Mouse (Mus musculus): ENCODE results near the gene Pir. TPM values are rescaled to one million over a fixed set of nuclear protein-coding genes. Genes with fewer than 3 reads are reported as not detected.

Gene Pir
- total RNA-seq, 1 experiment = 10.5 TPM

GRCm38 (mm10) chrX:164256527-164256926, 12.6 kb upstream of the Pir start:
- in situ Hi-C loops (cut with MboI; ENCODE audit: low sequenced_read_pairs in 2 of 2, unreplicated experiment in 2 of 2) = no loop called here
- Histone ChIP-seq H3K4me3 (ENCODE audit: insufficient read depth in 1 of 2, low read depth in 1 of 2, low read length in 2 of 2, poor library complexity in 1 of 2, severe bottlenecking in 1 of 2) (no peak overlapping the region), H3K27ac (ENCODE audit: insufficient read depth, low read depth, low read length, poor library complexity, severe bottlenecking) (no peak overlapping the region), H3K9me3 (ENCODE audit: control insufficient read depth, insufficient read depth, low read depth, low read length) (no peaks in the 10 kb centered on the region), H3K36me3 (ENCODE audit: control insufficient read depth, insufficient read depth, low read length, poor library complexity, severe bottlenecking) (no peaks in the 10 kb centered on the region), H3K9ac (ENCODE audit: insufficient read depth, low read depth, low read length, poor library complexity, severe bottlenecking) (no peak overlapping the region), H3K4me1 (ENCODE audit: control insufficient read depth in 2 of 2, insufficient read depth in 2 of 2, low read length in 2 of 2, poor library complexity in 1 of 2) (no peaks in the 10 kb centered on the region)
- DNase-seq (ENCODE audit: low read depth, low spot score) = no peak
- TF ChIP-seq CHD2 (IDR thresholded peaks at IDR 0.05; ENCODE audit: low read depth, low read length) = no peak
- TF ChIP-seq MAFK (IDR thresholded peaks at IDR 0.05; ENCODE audit: insufficient read depth, low read depth, low read length) = no peak
- TF ChIP-seq HCFC1 (IDR thresholded peaks at IDR 0.05; ENCODE audit: borderline replicate concordance, insufficient read depth, low read length) = no peak
- TF ChIP-seq ZNF384 (IDR thresholded peaks at IDR 0.05; ENCODE audit: low read depth, low read length) = no peak
- TF ChIP-seq ZC3H11A (IDR thresholded peaks at IDR 0.05; ENCODE audit: borderline replicate concordance, low read depth, low read length) = no peak

GRCm38 (mm10) chrX:164258057-164258456, 11.1 kb upstream of the Pir start, which contains the start of gene Bmx:
Bmx (minus strand) TSS chrX:164258193.
- Histone ChIP-seq H3K9me3 (ENCODE audit: control insufficient read depth, insufficient read depth, low read depth, low read length) (no peaks in the 10 kb centered on the region), H3K4me3 (ENCODE audit: insufficient read depth in 1 of 2, low read depth in 1 of 2, low read length in 2 of 2, poor library complexity in 1 of 2, severe bottlenecking in 1 of 2) (no peak within 1 kb of the TSS), H3K9ac (ENCODE audit: insufficient read depth, low read depth, low read length, poor library complexity, severe bottlenecking) (no peak within 1 kb of the TSS), H3K36me3 (ENCODE audit: control insufficient read depth, insufficient read depth, low read length, poor library complexity, severe bottlenecking) (no peaks in the 10 kb centered on the region), H3K4me1 (ENCODE audit: control insufficient read depth in 2 of 2, insufficient read depth in 2 of 2, low read length in 2 of 2, poor library complexity in 1 of 2) (peaks cover 0 to 3% of the 10 kb centered on the region in 2 experiments; a peak in 1 of 4 replicates), H3K27ac (ENCODE audit: insufficient read depth, low read depth, low read length, poor library complexity, severe bottlenecking) (no peak within 1 kb of the TSS)
- in situ Hi-C loops (cut with MboI; ENCODE audit: low sequenced_read_pairs in 2 of 2, unreplicated experiment in 2 of 2) = no loop called here
- no peak for TF ChIP-seq ZNF384 (IDR thresholded peaks at IDR 0.05; ENCODE audit: low read depth, low read length)
- no peak for TF ChIP-seq CHD2 (IDR thresholded peaks at IDR 0.05; ENCODE audit: low read depth, low read length)
- no peak for TF ChIP-seq MAFK (IDR thresholded peaks at IDR 0.05; ENCODE audit: insufficient read depth, low read depth, low read length)
- TF ChIP-seq ZC3H11A (IDR thresholded peaks at IDR 0.05; ENCODE audit: borderline replicate concordance, low read depth, low read length) = no peak
- TF ChIP-seq HCFC1 (IDR thresholded peaks at IDR 0.05; ENCODE audit: borderline replicate concordance, insufficient read depth, low read length) = no peak
- DNase-seq (ENCODE audit: low read depth, low spot score) = no peak

GRCm38 (mm10) chrX:164258662-164259061, 10.5 kb upstream of the Pir start:
- H3K9ac ChIP-seq (ENCODE audit: insufficient read depth, low read depth, low read length, poor library complexity, severe bottlenecking) = no peak overlapping the region
- DNase-seq (ENCODE audit: low read depth, low spot score) = no peak

GRCm38 (mm10) chrX:164262286-164262685, 6.9 kb upstream of the Pir start:
- in situ Hi-C loops (cut with MboI; ENCODE audit: low sequenced_read_pairs in 2 of 2, unreplicated experiment in 2 of 2) = no loop called here
- peaks cover 0 to 3% of the 10 kb centered on the region in 2 experiments; a peak in 1 of 4 replicates for H3K4me1 ChIP-seq (ENCODE audit: control insufficient read depth in 2 of 2, insufficient read depth in 2 of 2, low read length in 2 of 2, poor library complexity in 1 of 2)

More at GRCm38 (mm10) chrX:164258662-164259061, 10.5 kb upstream of the Pir start:
- in situ Hi-C loops (cut with MboI; ENCODE audit: low sequenced_read_pairs in 2 of 2, unreplicated experiment in 2 of 2) = no loop called here
- Histone ChIP-seq H3K4me1 (ENCODE audit: control insufficient read depth in 2 of 2, insufficient read depth in 2 of 2, low read length in 2 of 2, poor library complexity in 1 of 2) (peaks cover 0 to 3% of the 10 kb centered on the region in 2 experiments; a peak in 1 of 4 replicates), H3K36me3 (ENCODE audit: control insufficient read depth, insufficient read depth, low read length, poor library complexity, severe bottlenecking) (no peaks in the 10 kb centered on the region), H3K4me3 (ENCODE audit: insufficient read depth in 1 of 2, low read depth in 1 of 2, low read length in 2 of 2, poor library complexity in 1 of 2, severe bottlenecking in 1 of 2) (no peak overlapping the region), H3K9me3 (ENCODE audit: control insufficient read depth, insufficient read depth, low read depth, low read length) (no peaks in the 10 kb centered on the region), H3K27ac (ENCODE audit: insufficient read depth, low read depth, low read length, poor library complexity, severe bottlenecking) (no peak overlapping the region)
- TF ChIP-seq HCFC1 (IDR thresholded peaks at IDR 0.05; ENCODE audit: borderline replicate concordance, insufficient read depth, low read length) (no peak), ZNF384 (IDR thresholded peaks at IDR 0.05; ENCODE audit: low read depth, low read length) (no peak), ZC3H11A (IDR thresholded peaks at IDR 0.05; ENCODE audit: borderline replicate concordance, low read depth, low read length) (no peak), CHD2 (IDR thresholded peaks at IDR 0.05; ENCODE audit: low read depth, low read length) (no peak), MAFK (IDR thresholded peaks at IDR 0.05; ENCODE audit: insufficient read depth, low read depth, low read length) (no peak)

More at GRCm38 (mm10) chrX:164262286-164262685, 6.9 kb upstream of the Pir start:
- Histone ChIP-seq H3K36me3 (ENCODE audit: control insufficient read depth, insufficient read depth, low read length, poor library complexity, severe bottlenecking) (no peaks in the 10 kb centered on the region), H3K9ac (ENCODE audit: insufficient read depth, low read depth, low read length, poor library complexity, severe bottlenecking) (no peak overlapping the region), H3K4me3 (ENCODE audit: insufficient read depth in 1 of 2, low read depth in 1 of 2, low read length in 2 of 2, poor library complexity in 1 of 2, severe bottlenecking in 1 of 2) (no peak overlapping the region), H3K9me3 (ENCODE audit: control insufficient read depth, insufficient read depth, low read depth, low read length) (no peaks in the 10 kb centered on the region), H3K27ac (ENCODE audit: insufficient read depth, low read depth, low read length, poor library complexity, severe bottlenecking) (no peak overlapping the region)
- TF ChIP-seq ZC3H11A (IDR thresholded peaks at IDR 0.05; ENCODE audit: borderline replicate concordance, low read depth, low read length) (no peak), HCFC1 (IDR thresholded peaks at IDR 0.05; ENCODE audit: borderline replicate concordance, insufficient read depth, low read length) (no peak), ZNF384 (IDR thresholded peaks at IDR 0.05; ENCODE audit: low read depth, low read length) (no peak), MAFK (IDR thresholded peaks at IDR 0.05; ENCODE audit: insufficient read depth, low read depth, low read length) (no peak), CHD2 (IDR thresholded peaks at IDR 0.05; ENCODE audit: low read depth, low read length) (no peak)
- DNase-seq (ENCODE audit: low read depth, low spot score) = no peak
